8 mouse cellular contexts compared by ENCODE assay signal in genomic region chrX:103820307-103821194, GRCm38 (mm10). TPM values are rescaled to one million over a fixed set of nuclear protein-coding genes. Genes with fewer than 3 reads are reported as not detected.
DNase-seq lines count a peak whose midpoint lies in the region; ATAC-seq and TF ChIP-seq lines count a peak whose summit lies in the region.

No protein-coding gene starts in this region.

- peak; percentile 9; the same call in 1 of the 2 replicates for ATAC-seq in forebrain, embryonic 15.5 days (replicated peaks)
- ATAC-seq in activated CD4-positive, CD25-positive, alpha-beta regulatory T cell, adult 4 months, result no peak

- no peaks in the 10 kb centered on the region for H3K36me3 ChIP-seq in heart, adult 2 months (ENCODE audit: control insufficient read depth, insufficient read depth, low read length)
- H3K36me3 ChIP-seq in forebrain, embryonic 15.5 days, result no peaks in the 10 kb centered on the region

- H3K9ac ChIP-seq in heart, adult 2 months (ENCODE audit: low read depth, low read length), result peak overlapping the region; percentile 58
- H3K9ac ChIP-seq in forebrain, embryonic 15.5 days (replicated peaks), result peak overlapping the region; percentile 73

- H3K27me3 ChIP-seq in heart, adult 2 months (ENCODE audit: control insufficient read depth, insufficient read depth, low read length), result no peaks in the 10 kb centered on the region
- peaks cover 12% of the 10 kb centered on the region for H3K27me3 ChIP-seq in forebrain, embryonic 15.5 days

- peak; percentile 22 to 35 for DNase-seq in heart, adult 2 months
- no peak for DNase-seq in heart, postnatal 25 days (ENCODE audit: low spot score)
- peak; percentile 20 to 56 for DNase-seq in adrenal gland, postnatal 36 days
- peak; percentile 22 for DNase-seq in kidney, adult 9 months
- DNase-seq in lung, postnatal 4 days, result peak; percentile 11 to 27
- DNase-seq in frontal cortex, postnatal 25 days (ENCODE audit: low spot score in 2 of 2), result no peak

- H3K79me2 ChIP-seq in heart, adult 2 months (replicated peaks; ENCODE audit: control insufficient read depth, insufficient read depth, low read length), result no peaks in the 10 kb centered on the region

- intact Hi-C loops in heart, adult 2 months (cut with DNase I), result no loop called here
- intact Hi-C loops in heart, postnatal 25 days (cut with DNase I), result loop anchor here (5.0 kb wide), 1 partner anchor 123 kb away; no protein-coding TSS in a partner anchor

- TF ChIP-seq CTCF in heart, adult 2 months (IDR thresholded peaks at IDR 0.05), result no peak

- no peaks in the 10 kb centered on the region; the same call in 1 of the 2 replicates for H3K4me1 ChIP-seq in heart, adult 2 months (ENCODE audit: control insufficient read depth, insufficient read depth, low read length)
- H3K4me1 ChIP-seq in forebrain, embryonic 15.5 days, result peaks cover 6% of the 10 kb centered on the region

- TF ChIP-seq EP300 in heart, adult 2 months (IDR thresholded peaks at IDR 0.05; ENCODE audit: insufficient read depth, low read depth, low read length), result no peak

- peak overlapping the region; percentile 83; the same call in 1 of the 2 replicates for H3K27ac ChIP-seq in heart, adult 2 months
- H3K27ac ChIP-seq in forebrain, embryonic 15.5 days (replicated peaks), result no peak overlapping the region

- WGBS in heart, adult 2 months, result 24% methylated on average over 35 of the region's 35 CpGs
- WGBS in forebrain, embryonic 15.5 days, result 26% methylated on average over 35 of the region's 35 CpGs

- no peaks in the 10 kb centered on the region for H3K9me3 ChIP-seq in forebrain, embryonic 15.5 days

- H3K4me2 ChIP-seq in forebrain, embryonic 15.5 days (replicated peaks), result peak overlapping the region; percentile 72

- no peak for TF ChIP-seq POLR2A in heart, adult 2 months (IDR thresholded peaks at IDR 0.05; ENCODE audit: insufficient read depth, low read depth, low read length)

- H3K4me3 ChIP-seq in heart, adult 2 months, result peak overlapping the region; percentile 59
- H3K4me3 ChIP-seq in forebrain, embryonic 15.5 days, result peak overlapping the region; percentile 65

RNA-seq across cellular contexts. Expression of gene Slc16a2, which starts 1.2 kb away (rescaled TPM):
- total RNA-seq in heart, adult 2 months (2021), result 1 to 10 TPM; 7.3 to 7.8 TPM
- 12.8 and 18.5 TPM in 2 replicates for polyA plus RNA-seq in heart, adult 2 months (2012; rRNA removed)
- 1 to 10 TPM; 8.6 to 9.2 TPM for total RNA-seq in heart, postnatal 25 days (2021)
- total RNA-seq in adrenal gland, postnatal 36 days (2021), result 10 to 100 TPM; 33.0 to 54.0 TPM
- 28.9 and 29.8 TPM in 2 replicates for polyA plus RNA-seq in forebrain, embryonic 15.5 days (2015; fragmentation: Nextera tagmentation; extraction: Ambion mirVana)
- polyA plus RNA-seq in activated CD4-positive, CD25-positive, alpha-beta regulatory T cell, adult 4 months (2017; shearing (Covaris generic)), result not detected

Comparison
In these comparisons a context has a peak if more than half of its experiments do, and no peak if none do; other contexts are left out.
1. DNase-seq: peak in heart, adult 2 months (2 of 2), adrenal gland, postnatal 36 days (2 of 2), kidney, adult 9 months (single experiment) and lung, postnatal 4 days (2 of 2); none in heart, postnatal 25 days (single experiment) and frontal cortex, postnatal 25 days (0 of 2).